Mouse (Mus musculus) kidney, embryonic 15.5 days (tissue): ENCODE data around the gene Itpr1. TPM values are rescaled to one million over a fixed set of nuclear protein-coding genes. Genes with fewer than 3 reads are reported as not detected.
A peak's percentile ranks its signal among the peaks of the same experiment; 100 is the strongest.

ENCODE experiments used
- ATAC-seq: fragments of 200-750 bp; cut with Nextera tagmentation; replicated peaks from 2 replicates; pipeline ENCODE4 v1.8.0; 2017; ENCODE audit warnings: moderate TSS enrichment; ENCODE audit not compliant: low FRiP score
- H3K27ac ChIP-seq: fragments of 300-500 bp; sonication (generic); 2 replicates; pipeline ENCODE4 v1.5.1; 2015; ENCODE audit warnings: mild to moderate bottlenecking, inconsistent platforms
- H3K27me3 ChIP-seq: fragments of 300-500 bp; sonication (generic); 2 replicates; pipeline ENCODE4 v1.6.1; 2015; ENCODE audit warnings: inconsistent platforms
- H3K36me3 ChIP-seq: fragments of 300-500 bp; sonication (generic); 2 replicates; pipeline ENCODE4 v1.6.1; 2015; ENCODE audit warnings: inconsistent platforms
- H3K4me1 ChIP-seq: fragments of 300-500 bp; sonication (generic); 2 replicates; pipeline ENCODE4 v1.6.1; 2015; ENCODE audit warnings: inconsistent platforms
- H3K4me2 ChIP-seq: fragments of 300-500 bp; sonication (generic); 2 replicates; pipeline ENCODE4 v1.6.1; 2015; ENCODE audit warnings: moderate library complexity, mild to moderate bottlenecking, inconsistent platforms
- H3K4me3 ChIP-seq: fragments of 300-500 bp; sonication (generic); replicated peaks from 2 replicates; pipeline ENCODE4 v1.5.1; 2015; ENCODE audit warnings: mild to moderate bottlenecking, inconsistent platforms
- H3K9ac ChIP-seq: fragments of 300-500 bp; sonication (generic); 2 replicates; pipeline ENCODE4 v1.6.1; 2015; ENCODE audit warnings: mild to moderate bottlenecking, inconsistent platforms
- H3K9me3 ChIP-seq: fragments of 300-500 bp; sonication (generic); replicated peaks from 2 replicates; pipeline ENCODE4 v1.6.1; 2016; ENCODE audit warnings: inconsistent platforms
- WGBS: fragments of 180-500 bp; shearing (Covaris S2); methylation state at CpG from one replicate; pipeline ENCODE4 v1.1.7; 2015; ENCODE audit warnings: mixed read lengths; 5-methylcytosine and 5-hydroxymethylcytosine counted together
- polyA plus RNA-seq: library from polyadenylated mRNA; unstranded; fragments of >200 nt; fragmentation: Nextera tagmentation; extraction: Ambion mirVana; gene quantifications from 2 replicates; pipeline ENCODE4 v1.2.1, GENCODE M21; 2015

Itpr1 gene
- polyA plus RNA-seq, 1 experiment from 2014 or later = 19.4 TPM

- H3K36me3 ChIP-seq = peaks cover 4% of the 10 kb centered on the region; the same call in 1 of the 2 replicates
- no peak overlapping the region for H3K4me3 ChIP-seq
- no peaks in the 10 kb centered on the region for H3K9me3 ChIP-seq
- no peaks in the 10 kb centered on the region for H3K27me3 ChIP-seq
- H3K4me1 ChIP-seq = peaks cover 58% of the 10 kb centered on the region
- no peak overlapping the region for H3K9ac ChIP-seq
- no peak overlapping the region for H3K4me2 ChIP-seq
- 87% methylated on average over 7 of the region's 7 CpGs for WGBS
- no peak for ATAC-seq
- peak overlapping the region; percentile 92 for H3K27ac ChIP-seq
These were observed 242.3 kb downstream of the Itpr1 start for GRCm38 (mm10) chr6:108454979-108455836.

GRCm38 (mm10) chr6:108456231-108457062 is 243.6 kb downstream of the Itpr1 start:
- Histone ChIP-seq H3K4me1 (peaks cover 60% of the 10 kb centered on the region), H3K4me2 (peak overlapping the region; percentile 47), H3K27ac (peak overlapping the region; percentile 92), H3K27me3 (no peaks in the 10 kb centered on the region), H3K36me3 (no peaks in the 10 kb centered on the region), H3K9ac (no peak overlapping the region), H3K4me3 (0 out of 2 replicates have a peak overlapping the region, but pooled peaks have one; percentile 3), H3K9me3 (no peaks in the 10 kb centered on the region)
- peak; percentile 48; the same call in 1 of the 2 replicates for ATAC-seq
- WGBS = 15% methylated on average over 18 of the region's 18 CpGs

- no peak overlapping the region for H3K9ac ChIP-seq
- no peaks in the 10 kb centered on the region for H3K9me3 ChIP-seq
- ATAC-seq = peak; percentile 10; the same call in 1 of the 2 replicates
- no peak overlapping the region for H3K4me3 ChIP-seq
- H3K27me3 ChIP-seq = no peaks in the 10 kb centered on the region
- H3K4me1 ChIP-seq = peaks cover 60% of the 10 kb centered on the region
- WGBS = 10% methylated on average over 5 of the region's 5 CpGs
- H3K4me2 ChIP-seq = peak overlapping the region; percentile 47
- no peaks in the 10 kb centered on the region for H3K36me3 ChIP-seq
- peak overlapping the region; percentile 92 for H3K27ac ChIP-seq
These were observed 244.1 kb downstream of the Itpr1 start for GRCm38 (mm10) chr6:108457063-108457405.

- Histone ChIP-seq H3K36me3 (no peaks in the 10 kb centered on the region), H3K4me2 (0 out of 2 replicates have a peak overlapping the region, but pooled peaks have one; percentile 0), H3K9ac (no peak overlapping the region), H3K4me1 (peaks cover 60% of the 10 kb centered on the region), H3K27ac (peak overlapping the region; percentile 89), H3K9me3 (no peaks in the 10 kb centered on the region), H3K4me3 (no peak overlapping the region), H3K27me3 (no peaks in the 10 kb centered on the region)
- WGBS = 32% methylated on average over 14 of the region's 14 CpGs
- peak; percentile 20 for ATAC-seq
These were observed 244.8 kb downstream of the Itpr1 start for GRCm38 (mm10) chr6:108457516-108458181.

GRCm38 (mm10) chr6:108458182-108458571 is 245.3 kb downstream of the Itpr1 start:
- peak overlapping the region; percentile 37 for H3K4me2 ChIP-seq
- H3K9me3 ChIP-seq = no peaks in the 10 kb centered on the region
- peak; percentile 89 for ATAC-seq
- peak overlapping the region; percentile 89 for H3K27ac ChIP-seq
- H3K4me1 ChIP-seq = peaks cover 60% of the 10 kb centered on the region
- no peak overlapping the region for H3K9ac ChIP-seq
- H3K27me3 ChIP-seq = no peaks in the 10 kb centered on the region
- H3K36me3 ChIP-seq = no peaks in the 10 kb centered on the region
- H3K4me3 ChIP-seq = no peak overlapping the region
- WGBS = 21% methylated on average over 2 of the region's 2 CpGs

GRCm38 (mm10) chr6:108458826-108459225 is 245.9 kb downstream of the Itpr1 start:
- Histone ChIP-seq H3K4me3 (no peak overlapping the region), H3K4me2 (peak overlapping the region; percentile 37), H3K36me3 (no peaks in the 10 kb centered on the region), H3K4me1 (peaks cover 54% of the 10 kb centered on the region), H3K9me3 (no peaks in the 10 kb centered on the region), H3K9ac (0 out of 2 replicates have a peak overlapping the region, but pooled peaks have one; percentile 21), H3K27me3 (no peaks in the 10 kb centered on the region), H3K27ac (peak overlapping the region; percentile 89)
- ATAC-seq = peak; percentile 12
- WGBS = 69% methylated on average over 11 of the region's 11 CpGs

GRCm38 (mm10) chr6:108464308-108464979 is 251.5 kb downstream of the Itpr1 start:
- Histone ChIP-seq H3K4me1 (peaks cover 24% of the 10 kb centered on the region), H3K9me3 (no peaks in the 10 kb centered on the region), H3K36me3 (no peaks in the 10 kb centered on the region), H3K27ac (no peak overlapping the region), H3K4me2 (no peak overlapping the region), H3K9ac (no peak overlapping the region), H3K4me3 (no peak overlapping the region), H3K27me3 (no peaks in the 10 kb centered on the region)
- ATAC-seq = no peak
- 77% methylated on average over 8 of the region's 8 CpGs for WGBS

GRCm38 (mm10) chr6:108465159-108465558 is 252.3 kb downstream of the Itpr1 start:
- no peak overlapping the region for H3K27ac ChIP-seq
- H3K4me1 ChIP-seq = peaks cover 17% of the 10 kb centered on the region
- H3K9me3 ChIP-seq = no peaks in the 10 kb centered on the region
- no peak overlapping the region for H3K4me2 ChIP-seq
- H3K9ac ChIP-seq = no peak overlapping the region
- ATAC-seq = no peak
- H3K36me3 ChIP-seq = no peaks in the 10 kb centered on the region
- H3K4me3 ChIP-seq = no peak overlapping the region
- 90% methylated on average over 5 of the region's 5 CpGs for WGBS
- no peaks in the 10 kb centered on the region for H3K27me3 ChIP-seq

- Histone ChIP-seq H3K4me2 (no peak overlapping the region), H3K27me3 (no peaks in the 10 kb centered on the region), H3K36me3 (peaks cover 1% of the 10 kb centered on the region; the same call in 1 of the 2 replicates), H3K4me3 (no peak overlapping the region), H3K27ac (no peak overlapping the region), H3K9ac (no peak overlapping the region), H3K9me3 (no peaks in the 10 kb centered on the region), H3K4me1 (peaks cover 14% of the 10 kb centered on the region)
- ATAC-seq = no peak
- 66% methylated on average over 8 of the region's 8 CpGs for WGBS
These were observed 253.2 kb downstream of the Itpr1 start for GRCm38 (mm10) chr6:108466061-108466531.

GRCm38 (mm10) chr6:108467597-108467996 is 254.7 kb downstream of the Itpr1 start:
- H3K27me3 ChIP-seq = no peaks in the 10 kb centered on the region
- H3K9ac ChIP-seq = no peak overlapping the region
- WGBS = 46% methylated on average over 6 of the region's 6 CpGs
- no peaks in the 10 kb centered on the region for H3K9me3 ChIP-seq
- no peak overlapping the region for H3K4me2 ChIP-seq
- peak; percentile 18; the same call in 1 of the 2 replicates for ATAC-seq
- peaks cover 4% of the 10 kb centered on the region for H3K36me3 ChIP-seq
- H3K4me1 ChIP-seq = peaks cover 14% of the 10 kb centered on the region
- H3K27ac ChIP-seq = no peak overlapping the region
- no peak overlapping the region for H3K4me3 ChIP-seq

GRCm38 (mm10) chr6:108468226-108468825 is 255.4 kb downstream of the Itpr1 start:
- peak; percentile 73 for ATAC-seq
- Histone ChIP-seq H3K36me3 (peaks cover 11% of the 10 kb centered on the region), H3K9ac (no peak overlapping the region), H3K4me2 (no peak overlapping the region), H3K4me3 (no peak overlapping the region), H3K4me1 (peaks cover 14% of the 10 kb centered on the region), H3K27me3 (no peaks in the 10 kb centered on the region), H3K9me3 (no peaks in the 10 kb centered on the region), H3K27ac (no peak overlapping the region)
- 30% methylated on average over 3 of the region's 3 CpGs for WGBS
